Mouse (Mus musculus): Measurements from ENCODE around the gene Heatr9. TPM values are rescaled to one million over a fixed set of nuclear protein-coding genes. Genes with fewer than 3 reads are reported as not detected.

The Heatr9 gene
- polyA plus RNA-seq (2015; fragmentation: Illumina TruSeq; extraction: RNeasy Lipid Tissue Mini Kit (QIAGEN cat#74804); ENCODE audit: insufficient read depth, low read depth, low replicate concordance) = not detected

GRCm38 (mm10) chr11:83522075-83522474, at the start of gene Heatr9:
TSS of gene Heatr9 (minus strand) at chr11:83522175.

GRCm38 (mm10) chr11:83530360-83530759, 8.4 kb upstream of the Heatr9 start, which contains the start of gene Ccl5:
TSS of gene Ccl5 (minus strand) at chr11:83530518.

DNA sequence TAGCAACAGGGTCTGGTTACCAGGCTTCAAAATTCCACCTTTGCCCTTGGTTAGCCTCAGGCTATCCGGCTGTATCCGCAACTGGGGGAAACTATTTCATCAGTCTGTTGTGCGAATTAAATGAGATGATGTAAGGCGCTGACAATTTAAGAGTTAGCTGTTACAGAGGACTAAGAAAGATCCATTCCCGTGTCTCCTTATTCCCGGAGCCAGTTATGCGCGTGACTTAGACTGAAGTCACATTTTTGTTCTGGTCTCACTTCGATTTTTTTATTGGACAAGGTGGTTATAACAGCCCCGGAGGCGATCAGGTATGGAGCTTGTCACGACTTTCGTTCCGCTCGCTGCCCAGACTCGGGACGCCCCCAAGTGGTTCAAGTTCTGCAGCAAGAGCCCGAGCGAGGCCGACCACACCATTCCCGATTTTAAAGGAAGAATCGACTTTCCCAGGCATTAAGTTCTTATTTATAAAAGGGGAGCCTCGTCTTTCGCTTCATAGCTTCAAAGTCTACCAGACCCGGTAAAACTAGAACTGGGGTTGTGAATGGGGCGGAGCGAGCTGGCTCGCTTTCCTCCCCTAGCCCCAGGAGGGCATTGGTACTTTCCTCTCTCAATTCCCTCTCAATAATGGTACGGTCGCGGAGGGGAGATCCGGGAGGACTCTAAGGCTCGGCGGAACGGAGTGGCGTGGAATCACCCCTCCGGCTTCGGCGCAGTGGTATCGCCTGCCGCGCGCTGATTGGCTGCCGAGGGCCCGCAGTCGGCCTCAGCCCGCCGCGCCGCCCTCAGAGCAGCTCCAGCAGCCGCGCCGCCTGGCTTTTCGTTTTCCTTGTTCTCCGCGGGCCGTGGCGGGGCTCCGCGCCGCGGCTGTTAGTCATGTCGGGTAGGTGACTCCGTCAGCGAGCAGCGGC, 49.4 kb downstream of the Heatr9 start, which contains the start of gene Taf15:
TSS of gene Taf15 (plus strand) at position 763 of the 911 bp plus-strand sequence.

DNA sequence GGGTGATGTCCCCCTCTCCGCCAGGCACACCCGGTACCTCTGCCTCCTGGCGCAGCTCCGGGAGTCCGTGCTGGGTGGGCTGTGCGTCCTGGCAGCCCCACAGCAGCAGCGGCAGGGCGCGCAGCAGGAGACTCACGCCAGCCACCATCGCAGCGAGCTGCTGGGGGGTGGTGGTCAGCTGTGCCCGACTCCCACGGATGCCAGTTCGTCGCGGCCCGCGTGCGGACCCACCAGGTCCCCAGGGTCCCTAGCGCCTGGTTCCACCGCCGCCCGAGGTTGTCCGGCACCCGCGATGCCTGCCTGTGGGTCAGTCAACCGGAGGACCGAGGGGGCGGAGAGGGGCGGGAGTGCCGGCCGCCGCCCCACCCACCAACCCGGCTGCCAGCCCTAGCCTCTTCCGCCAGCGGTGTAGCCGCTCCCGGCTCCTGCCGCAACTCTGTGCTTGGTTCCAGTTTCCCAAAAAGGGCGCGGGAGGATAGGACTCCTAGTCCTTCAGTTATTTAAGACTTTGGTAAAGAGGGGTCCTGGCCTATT, 59.2 kb downstream of the Heatr9 start, which contains the start of gene Mmp28:
TSS of gene Mmp28 (minus strand) at position 361 of the 534 bp plus-strand sequence.

Other genes starting within 250 kb of the Heatr9 start
- not detected for gene Slfn14, start 235.4 kb downstream of the Heatr9 start, polyA plus RNA-seq (2015; fragmentation: Illumina TruSeq; extraction: RNeasy Lipid Tissue Mini Kit (QIAGEN cat#74804); ENCODE audit: insufficient read depth, low read depth, low replicate concordance)
- gene Ap2b1, start 223.2 kb downstream of the Heatr9 start, polyA plus RNA-seq (2015; fragmentation: Illumina TruSeq; extraction: RNeasy Lipid Tissue Mini Kit (QIAGEN cat#74804); ENCODE audit: insufficient read depth, low read depth, low replicate concordance) = 10.7 TPM
- 2.0 TPM for gene Pex12, start 219.6 kb downstream of the Heatr9 start, polyA plus RNA-seq (2015; fragmentation: Illumina TruSeq; extraction: RNeasy Lipid Tissue Mini Kit (QIAGEN cat#74804); ENCODE audit: insufficient read depth, low read depth, low replicate concordance)
- gene Rasl10b, start 113.0 kb downstream of the Heatr9 start, polyA plus RNA-seq (2015; fragmentation: Illumina TruSeq; extraction: RNeasy Lipid Tissue Mini Kit (QIAGEN cat#74804); ENCODE audit: insufficient read depth, low read depth, low replicate concordance) = 0.37 TPM
- gene Gas2l2, start 92.7 kb downstream of the Heatr9 start, polyA plus RNA-seq (2015; fragmentation: Illumina TruSeq; extraction: RNeasy Lipid Tissue Mini Kit (QIAGEN cat#74804); ENCODE audit: insufficient read depth, low read depth, low replicate concordance) = not detected
- not detected for gene 1700020L24Rik, start 84.5 kb downstream of the Heatr9 start, polyA plus RNA-seq (2015; fragmentation: Illumina TruSeq; extraction: RNeasy Lipid Tissue Mini Kit (QIAGEN cat#74804); ENCODE audit: insufficient read depth, low read depth, low replicate concordance)
- gene Mmp28, start 59.1 kb downstream of the Heatr9 start, polyA plus RNA-seq (2015; fragmentation: Illumina TruSeq; extraction: RNeasy Lipid Tissue Mini Kit (QIAGEN cat#74804); ENCODE audit: insufficient read depth, low read depth, low replicate concordance) = 2.5 TPM
- gene Taf15, start 49.1 kb downstream of the Heatr9 start, polyA plus RNA-seq (2015; fragmentation: Illumina TruSeq; extraction: RNeasy Lipid Tissue Mini Kit (QIAGEN cat#74804); ENCODE audit: insufficient read depth, low read depth, low replicate concordance) = 18.7 TPM
- gene Ccl5, start 8.3 kb upstream of the Heatr9 start, polyA plus RNA-seq (2015; fragmentation: Illumina TruSeq; extraction: RNeasy Lipid Tissue Mini Kit (QIAGEN cat#74804); ENCODE audit: insufficient read depth, low read depth, low replicate concordance) = not detected
- 9.2 TPM for gene Ccl9, start 56.5 kb upstream of the Heatr9 start, polyA plus RNA-seq (2015; fragmentation: Illumina TruSeq; extraction: RNeasy Lipid Tissue Mini Kit (QIAGEN cat#74804); ENCODE audit: insufficient read depth, low read depth, low replicate concordance)
- gene Ccl6, start 70.9 kb upstream of the Heatr9 start, polyA plus RNA-seq (2015; fragmentation: Illumina TruSeq; extraction: RNeasy Lipid Tissue Mini Kit (QIAGEN cat#74804); ENCODE audit: insufficient read depth, low read depth, low replicate concordance) = 23.3 TPM
- gene Rpl9-ps1, start 123.4 kb upstream of the Heatr9 start, polyA plus RNA-seq (2015; fragmentation: Illumina TruSeq; extraction: RNeasy Lipid Tissue Mini Kit (QIAGEN cat#74804); ENCODE audit: insufficient read depth, low read depth, low replicate concordance) = not detected
- not detected for gene Ccl3, start 127.2 kb upstream of the Heatr9 start, polyA plus RNA-seq (2015; fragmentation: Illumina TruSeq; extraction: RNeasy Lipid Tissue Mini Kit (QIAGEN cat#74804); ENCODE audit: insufficient read depth, low read depth, low replicate concordance)
- not detected for gene Ccl4, start 140.4 kb upstream of the Heatr9 start, polyA plus RNA-seq (2015; fragmentation: Illumina TruSeq; extraction: RNeasy Lipid Tissue Mini Kit (QIAGEN cat#74804); ENCODE audit: insufficient read depth, low read depth, low replicate concordance)
- gene Wfdc17, start 181.8 kb upstream of the Heatr9 start, polyA plus RNA-seq (2015; fragmentation: Illumina TruSeq; extraction: RNeasy Lipid Tissue Mini Kit (QIAGEN cat#74804); ENCODE audit: insufficient read depth, low read depth, low replicate concordance) = 11.9 TPM
- gene Wfdc18, start 186.8 kb upstream of the Heatr9 start, polyA plus RNA-seq (2015; fragmentation: Illumina TruSeq; extraction: RNeasy Lipid Tissue Mini Kit (QIAGEN cat#74804); ENCODE audit: insufficient read depth, low read depth, low replicate concordance) = not detected
- not detected for gene Wfdc21, start 224.8 kb upstream of the Heatr9 start, polyA plus RNA-seq (2015; fragmentation: Illumina TruSeq; extraction: RNeasy Lipid Tissue Mini Kit (QIAGEN cat#74804); ENCODE audit: insufficient read depth, low read depth, low replicate concordance)
- gene Heatr6, start 231.5 kb upstream of the Heatr9 start, polyA plus RNA-seq (2015; fragmentation: Illumina TruSeq; extraction: RNeasy Lipid Tissue Mini Kit (QIAGEN cat#74804); ENCODE audit: insufficient read depth, low read depth, low replicate concordance) = 2.3 TPM

Measured in pancreas, adult 10 weeks (tissue).